Mouse (Mus musculus): ENCODE measurements around the gene Ampd2.
A peak's percentile ranks its signal among the peaks of the same experiment; 100 is the strongest.

Ampd2 gene

DNA sequence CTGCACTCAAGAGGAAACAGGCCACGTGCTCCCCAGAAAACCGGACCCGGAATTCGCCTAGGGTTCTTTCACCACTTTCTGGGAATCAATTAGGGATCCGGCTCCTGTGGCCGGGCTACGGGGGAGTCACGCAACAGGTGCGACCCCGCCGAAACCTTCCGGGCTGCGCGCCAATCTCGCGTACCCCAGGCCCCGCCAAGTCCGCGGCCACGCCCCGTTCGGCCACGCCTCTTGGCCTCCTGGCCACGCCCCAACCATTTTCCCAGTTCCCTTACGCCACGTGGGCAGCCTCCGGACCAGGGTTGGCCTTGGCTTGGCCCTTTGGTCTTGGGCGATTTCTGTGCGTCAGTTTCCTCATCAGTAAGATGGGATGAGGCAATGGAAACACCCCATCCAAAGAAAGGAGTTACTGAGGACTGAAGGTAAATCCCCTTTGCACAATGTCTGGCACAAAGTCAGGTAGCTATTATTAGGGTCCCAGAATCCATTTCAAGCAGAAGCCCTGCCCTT is at the start of gene Ampd2:
Gene Ampd2, minus strand, starts transcription at position 182 of the 510 bp plus-strand sequence.
- DNase-seq (ENCODE audit: low read depth, low spot score): peak; percentile 68

DNA sequence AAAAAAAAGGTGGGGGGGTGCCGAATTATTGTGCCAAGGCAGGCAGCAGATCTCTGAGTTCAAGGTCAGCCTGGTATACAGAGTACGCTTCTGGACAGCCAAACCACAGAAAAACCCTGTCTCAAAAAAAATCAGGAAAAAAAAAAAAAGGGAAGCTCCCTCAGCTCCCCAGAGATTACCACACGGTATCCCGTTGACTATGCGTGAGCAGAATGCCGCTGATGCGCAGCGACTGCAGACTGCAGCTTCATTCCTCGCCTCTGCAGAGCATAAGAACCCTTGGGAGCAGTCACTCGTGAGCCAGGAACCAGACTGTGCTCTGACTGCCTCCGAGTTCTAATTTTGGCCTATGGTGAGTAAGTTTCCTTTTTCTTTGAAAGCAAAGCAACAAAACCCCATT is 48.2 kb upstream of the Ampd2 start:
- DNase-seq (ENCODE audit: low read depth, low spot score): no peak

DNA sequence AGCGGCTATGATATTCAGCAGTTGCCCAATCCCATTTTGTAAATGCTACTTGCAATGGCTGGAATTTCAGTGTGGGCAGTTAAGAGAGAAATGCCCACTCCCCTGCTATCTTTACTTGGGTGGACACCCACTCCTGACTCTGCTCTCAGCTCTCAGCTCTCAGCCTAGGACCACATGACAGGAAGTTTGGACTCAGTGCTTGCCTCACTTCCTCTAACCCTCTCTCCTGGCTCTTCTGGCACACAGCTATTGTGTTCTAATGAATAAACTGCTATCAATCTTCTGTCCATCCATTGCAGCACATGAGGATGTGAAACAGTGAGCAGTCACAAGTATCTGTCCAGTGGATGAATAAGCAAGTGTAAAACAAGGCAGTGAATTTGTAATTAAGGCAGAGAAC is 46.0 kb upstream of the Ampd2 start:
- no peak for DNase-seq (ENCODE audit: low read depth, low spot score)

DNA sequence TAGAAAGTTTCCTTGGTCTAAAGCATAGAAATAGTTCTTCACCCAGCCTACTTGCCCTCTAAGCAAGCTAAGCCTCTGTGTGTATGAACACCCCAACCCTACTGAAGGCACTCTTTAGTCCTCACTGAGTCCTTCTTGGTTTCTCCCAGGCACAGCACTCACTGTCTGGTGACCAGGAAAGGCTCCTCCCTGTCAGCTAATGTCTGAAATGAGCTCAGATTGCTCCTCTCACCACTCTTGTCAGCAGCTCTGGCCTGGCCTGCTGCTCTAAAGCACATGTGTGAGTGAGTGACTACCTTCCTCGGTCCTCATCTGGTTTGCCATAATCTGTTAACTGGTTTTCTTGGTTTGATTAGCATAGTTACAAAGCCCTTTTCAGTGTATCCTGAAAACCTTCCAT is 45.4 kb upstream of the Ampd2 start:
- DNase-seq (ENCODE audit: low read depth, low spot score): no peak

DNA sequence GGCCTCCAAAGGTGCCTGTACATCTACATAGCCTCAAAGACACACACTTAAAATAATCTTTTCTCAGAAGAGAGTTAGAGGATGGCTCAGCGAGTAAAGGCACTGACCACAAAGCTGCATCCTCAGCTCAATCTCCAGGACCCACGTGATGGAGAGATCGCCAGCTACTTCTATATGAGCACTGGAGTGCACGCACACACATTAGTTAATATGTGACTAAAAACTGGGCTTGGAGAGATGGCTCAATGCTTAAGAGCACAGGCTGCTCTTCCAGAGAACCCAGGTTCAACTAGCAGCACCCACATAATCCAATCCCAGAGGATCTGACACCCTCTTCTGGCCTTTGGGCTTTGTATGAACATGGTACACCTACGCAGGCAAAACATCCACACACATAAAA is 44.8 kb upstream of the Ampd2 start:
- no peak for DNase-seq (ENCODE audit: low read depth, low spot score)

DNA sequence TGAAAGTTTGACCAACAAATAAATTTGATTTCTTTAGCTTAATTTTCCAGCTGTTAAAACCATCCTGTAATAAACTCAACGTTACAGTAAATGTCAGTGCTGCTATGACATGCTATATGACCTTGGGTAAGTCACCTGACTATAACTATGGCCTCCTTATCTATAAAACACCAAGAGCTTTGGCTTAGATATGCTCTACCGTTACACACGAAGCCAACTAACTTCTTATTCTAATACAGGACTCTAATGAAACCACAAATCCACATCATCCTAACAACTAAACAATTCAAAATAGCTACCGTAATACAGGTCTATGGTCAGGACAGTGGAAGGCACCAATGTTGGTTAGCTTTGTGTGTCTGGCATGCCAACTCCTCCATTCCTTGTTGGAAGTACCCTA is 43.4 kb upstream of the Ampd2 start:
- DNase-seq (ENCODE audit: low read depth, low spot score): no peak

DNA sequence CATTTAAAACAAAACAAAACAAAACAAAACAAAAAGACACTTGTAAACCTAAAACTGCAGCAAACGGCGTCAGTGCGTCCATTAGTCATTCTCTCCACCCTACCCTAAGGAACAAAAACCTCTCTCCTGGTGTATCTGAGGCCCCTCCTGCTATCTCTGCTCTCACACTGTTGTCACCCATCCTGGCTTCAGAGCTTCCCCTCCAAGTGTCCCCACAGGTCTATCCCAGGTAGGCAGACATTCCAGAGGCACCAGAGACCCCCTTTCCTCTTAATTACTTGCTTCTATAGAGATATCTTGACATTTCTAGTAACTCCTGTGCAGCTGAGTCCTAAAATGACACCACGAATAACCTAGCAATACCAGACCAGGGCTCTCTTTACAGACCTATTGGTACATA is 42.9 kb upstream of the Ampd2 start:
- DNase-seq (ENCODE audit: low read depth, low spot score): no peak

DNA sequence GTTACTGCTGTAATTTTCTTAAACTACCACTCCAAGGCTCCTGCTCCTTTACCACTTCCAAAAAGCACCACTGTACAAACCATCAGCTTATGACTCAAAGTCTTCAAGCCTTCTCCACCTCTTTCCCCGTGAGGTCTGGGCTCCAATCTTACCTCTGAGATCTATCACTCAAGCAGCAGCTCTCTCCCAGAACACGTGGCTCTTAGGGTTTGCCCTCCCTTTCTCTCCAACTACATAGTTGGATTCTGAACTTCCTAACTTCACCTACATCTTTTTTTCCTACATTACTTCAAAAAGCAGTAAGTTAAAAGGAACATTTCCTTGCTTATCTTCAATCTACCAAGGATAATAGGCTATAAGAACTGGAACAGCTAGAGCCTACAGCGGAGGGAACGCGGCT is 42.1 kb upstream of the Ampd2 start:
- no peak for DNase-seq (ENCODE audit: low read depth, low spot score)

DNA sequence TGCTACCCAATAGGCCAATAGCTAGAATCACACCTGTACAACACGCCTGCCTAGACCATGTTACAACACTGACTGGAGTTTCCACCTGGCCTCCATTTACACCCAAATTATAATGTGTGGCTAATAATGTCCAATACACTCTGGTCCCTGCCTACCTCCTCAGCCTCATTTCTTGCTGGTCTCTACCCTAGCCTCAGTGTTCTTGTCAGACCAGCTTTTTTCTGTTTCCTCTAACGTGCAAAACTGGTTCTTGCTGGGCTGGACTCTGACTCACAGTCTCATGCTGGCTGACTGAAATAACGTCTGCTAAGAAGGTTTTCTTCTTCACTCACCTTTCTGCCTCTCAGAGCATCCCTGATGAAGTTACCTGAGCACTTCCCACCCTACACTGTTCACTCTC is 39.9 kb upstream of the Ampd2 start:
- no peak for DNase-seq (ENCODE audit: low read depth, low spot score)

DNA sequence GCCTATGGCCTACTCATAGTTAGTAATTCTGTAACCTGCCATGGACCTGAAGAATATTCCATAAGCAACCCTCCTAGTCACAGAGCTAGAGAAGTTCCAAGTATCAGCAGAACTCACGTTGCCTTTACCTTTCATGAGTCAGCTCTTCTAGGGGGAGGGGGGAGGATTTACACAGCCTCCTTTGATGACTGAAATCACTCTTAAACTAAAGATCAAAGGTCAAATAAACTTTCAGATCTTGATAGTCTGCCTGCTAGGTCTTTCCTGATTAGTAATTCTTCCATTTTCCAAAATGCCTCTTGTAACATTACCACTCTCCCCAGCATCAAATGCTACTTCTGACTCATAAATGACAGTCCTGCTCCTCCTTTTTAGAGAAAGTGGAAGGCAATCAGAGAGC is 37.7 kb upstream of the Ampd2 start:
- no peak for DNase-seq (ENCODE audit: low read depth, low spot score)

DNA sequence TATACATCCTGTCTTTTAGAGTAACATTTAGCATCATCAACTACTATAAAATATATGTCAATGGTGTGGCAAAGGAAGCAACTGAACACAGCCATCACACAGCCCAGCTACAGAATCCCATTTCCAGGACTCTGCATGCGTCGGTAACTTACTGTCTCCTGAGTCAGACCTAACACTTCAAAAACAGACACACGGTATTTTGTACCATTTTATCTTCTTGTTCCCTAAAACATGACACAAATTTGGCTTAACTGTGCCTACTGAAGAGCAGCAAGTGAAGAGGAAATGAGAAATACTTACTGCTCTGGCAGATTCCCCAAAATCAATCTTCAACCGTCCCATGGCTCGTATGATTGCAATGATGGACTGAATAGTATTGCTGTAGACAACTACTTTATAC is 36.8 kb upstream of the Ampd2 start:
- DNase-seq (ENCODE audit: low read depth, low spot score): no peak

DNA sequence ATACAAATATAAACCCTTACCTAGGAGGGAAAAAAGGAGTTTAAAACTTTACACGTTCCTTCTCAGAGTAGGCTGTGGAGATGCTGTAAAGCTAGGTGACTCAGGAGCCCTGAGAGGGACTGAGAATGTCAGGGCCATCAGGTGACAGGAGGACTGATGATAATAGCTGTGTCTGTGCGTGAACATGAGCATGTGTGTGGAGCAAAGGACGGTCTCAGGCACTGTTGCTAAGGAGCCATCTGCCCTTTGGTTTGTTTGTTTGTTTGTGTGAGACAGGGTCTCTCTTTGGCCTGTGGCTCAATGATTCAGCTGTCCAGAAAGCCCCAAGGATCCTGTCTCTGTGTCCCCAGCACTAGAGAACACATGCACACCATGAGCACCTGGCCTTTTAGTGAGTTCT is 34.6 kb upstream of the Ampd2 start:
- DNase-seq (ENCODE audit: low read depth, low spot score): no peak

DNA sequence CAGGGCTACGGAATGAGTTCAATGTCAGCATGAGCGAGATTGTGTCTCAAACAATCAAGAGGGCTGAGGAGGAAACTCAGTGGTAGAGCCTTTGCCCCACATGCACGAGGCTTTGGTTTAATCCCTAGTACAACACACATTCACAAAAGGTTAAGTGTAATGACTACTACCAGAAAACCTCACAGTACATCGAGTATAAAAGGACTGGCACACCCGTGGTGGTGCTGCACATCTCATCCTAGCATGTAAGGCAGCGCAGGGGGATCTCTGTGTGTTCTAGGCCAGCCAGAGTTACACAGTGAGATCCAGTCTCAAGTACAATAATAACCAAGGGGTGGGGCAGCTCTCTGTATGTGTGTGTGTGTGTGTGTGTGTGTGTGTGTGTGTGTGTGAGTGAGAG is 31.0 kb upstream of the Ampd2 start:
- DNase-seq (ENCODE audit: low read depth, low spot score): no peak

DNA sequence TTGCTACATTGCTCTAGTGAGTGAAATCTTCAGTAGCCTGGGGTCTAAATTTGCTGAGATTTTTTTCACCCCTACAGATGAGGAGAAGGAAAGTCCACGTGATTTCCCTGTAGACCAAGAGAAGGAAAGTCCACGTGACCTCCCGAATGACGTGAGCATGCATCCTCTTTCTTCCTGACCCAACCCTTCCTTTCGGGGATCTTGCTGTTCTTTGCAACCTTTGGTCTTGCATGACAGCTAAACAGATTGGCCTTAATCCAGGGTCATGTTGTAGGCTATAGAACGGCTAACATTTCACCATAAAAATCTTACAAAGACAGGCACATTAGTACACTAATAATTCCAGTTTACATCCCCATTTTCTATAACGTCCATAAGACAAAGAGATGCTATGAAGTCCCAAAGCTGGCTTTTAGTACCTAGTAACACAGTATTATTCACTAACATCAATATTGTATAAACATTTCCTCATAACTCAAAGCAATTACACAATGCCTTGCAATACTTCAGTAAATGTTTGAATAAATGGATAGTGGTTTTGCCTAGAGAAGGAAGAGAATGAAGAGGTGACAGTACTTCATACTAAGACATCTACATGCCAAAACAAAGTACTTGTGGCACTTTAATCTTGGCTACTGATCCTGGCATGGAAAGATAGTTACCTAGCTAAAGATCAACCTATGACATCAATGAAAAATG is 27.3 kb upstream of the Ampd2 start:
- no peak for DNase-seq (ENCODE audit: low read depth, low spot score)

DNA sequence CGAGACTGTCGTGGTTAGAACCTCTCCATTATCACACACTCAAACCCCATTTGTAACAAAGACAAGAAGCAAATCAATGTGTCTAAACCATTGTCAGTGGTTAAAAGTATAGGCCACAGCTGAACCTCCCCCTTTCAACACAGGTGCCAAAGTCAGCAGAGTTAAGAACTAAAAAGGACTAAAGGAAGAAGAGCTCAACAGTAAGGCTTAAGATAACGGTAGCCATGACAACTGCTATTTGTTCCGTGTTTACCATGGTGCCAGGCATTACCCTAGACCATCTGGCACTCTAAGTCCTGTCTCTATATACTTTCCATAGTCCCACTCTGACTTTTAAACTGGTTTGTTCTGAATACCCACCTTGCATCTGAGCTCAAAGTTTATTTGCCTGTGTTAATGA is 26.2 kb upstream of the Ampd2 start:
- DNase-seq (ENCODE audit: low read depth, low spot score): no peak

DNA sequence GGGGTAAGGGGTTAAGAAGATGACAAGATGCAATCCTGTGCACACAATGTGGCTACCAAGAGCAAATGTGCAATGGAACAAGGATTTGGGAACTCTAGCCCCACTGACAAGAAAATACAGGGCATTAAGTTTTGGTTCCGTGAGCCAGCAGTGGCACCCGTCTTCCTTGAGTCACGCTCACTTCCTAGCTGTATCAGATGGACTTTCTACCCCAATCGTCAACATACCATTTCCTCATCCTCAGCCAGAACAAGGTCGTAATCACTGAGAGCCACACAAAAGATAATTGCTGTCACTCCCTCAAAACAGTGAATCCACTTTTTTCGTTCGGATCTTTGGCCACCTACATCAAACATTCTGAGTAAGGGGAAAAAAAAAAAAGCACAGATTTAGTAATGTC is 25.8 kb upstream of the Ampd2 start:
- DNase-seq (ENCODE audit: low read depth, low spot score): no peak

DNA sequence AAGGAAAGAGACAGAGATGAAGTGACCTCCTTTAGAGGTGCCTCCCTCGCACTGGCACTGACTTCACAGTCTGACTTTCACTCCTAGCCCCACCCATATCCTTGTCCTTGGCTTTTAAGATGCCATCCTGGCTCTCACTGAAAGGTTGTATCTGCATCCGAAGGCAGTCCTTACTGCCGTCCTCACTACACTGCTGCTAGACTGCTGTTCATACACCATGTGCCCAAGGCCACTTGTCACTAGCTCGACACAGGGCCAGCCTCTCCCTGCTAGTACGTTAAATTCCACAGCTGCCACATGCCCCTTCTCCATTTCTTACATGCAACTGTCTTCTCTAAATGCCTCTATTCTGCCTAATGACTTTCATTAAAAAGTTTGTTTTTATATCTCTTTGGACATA is 24.9 kb upstream of the Ampd2 start:
- DNase-seq (ENCODE audit: low read depth, low spot score): no peak

DNA sequence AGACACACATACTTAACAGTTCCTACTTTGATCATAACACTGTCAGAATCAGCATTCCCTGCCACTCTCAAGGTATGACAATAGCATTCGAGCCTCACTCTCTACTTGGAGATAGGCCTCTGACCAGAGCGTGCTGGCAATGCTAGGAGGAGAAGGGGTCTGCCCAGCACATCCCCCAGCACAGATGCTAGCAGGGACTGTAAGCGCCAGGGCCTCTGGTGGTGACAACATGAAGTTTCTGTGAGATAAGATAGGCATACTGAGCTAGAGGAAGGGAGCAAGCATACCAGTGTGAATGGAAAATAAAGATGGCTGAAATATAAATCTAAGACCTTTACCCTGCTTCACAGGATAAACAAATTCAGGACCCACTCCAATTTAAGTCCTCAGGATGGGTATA is 18.8 kb upstream of the Ampd2 start:
- no peak for DNase-seq (ENCODE audit: low read depth, low spot score)

DNA sequence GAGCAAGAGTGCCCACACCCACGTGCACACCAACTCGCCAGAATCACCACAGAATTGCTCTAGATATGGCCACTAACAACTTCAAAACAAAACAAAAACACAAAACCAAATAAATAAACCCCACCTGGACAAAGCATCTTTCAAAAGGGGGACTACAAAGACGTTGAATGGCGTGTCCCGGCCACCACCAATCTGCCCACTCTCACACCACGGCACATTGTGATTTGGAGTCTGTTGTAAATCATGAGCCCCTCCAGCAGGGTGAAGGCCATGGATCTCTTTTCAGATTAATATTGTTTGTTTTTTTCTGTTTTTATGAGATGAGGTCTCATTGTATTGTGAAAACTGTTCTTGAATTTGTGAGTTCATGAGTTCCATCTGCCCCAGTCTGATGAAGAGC is 15.6 kb upstream of the Ampd2 start:
- DNase-seq (ENCODE audit: low read depth, low spot score): no peak

DNA sequence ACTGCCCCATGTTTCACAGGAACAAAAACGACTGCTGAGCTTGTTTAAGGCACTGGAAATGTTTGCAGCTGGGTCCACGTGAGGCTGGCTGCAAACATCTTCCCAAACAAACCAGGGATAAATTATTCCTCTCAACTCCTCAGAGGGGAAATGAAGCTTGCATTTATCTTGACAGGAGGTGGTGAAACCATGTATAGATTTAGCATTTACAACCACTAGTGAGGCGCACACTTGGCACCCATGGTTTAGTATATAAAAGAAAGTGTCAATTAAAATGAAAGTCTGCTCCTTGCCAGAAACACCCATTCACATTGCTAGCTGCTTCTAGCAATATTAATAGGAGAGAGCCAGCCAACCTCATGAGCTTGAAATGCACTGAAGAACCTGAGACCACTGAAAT is 15.1 kb upstream of the Ampd2 start:
- DNase-seq (ENCODE audit: low read depth, low spot score): no peak

DNA sequence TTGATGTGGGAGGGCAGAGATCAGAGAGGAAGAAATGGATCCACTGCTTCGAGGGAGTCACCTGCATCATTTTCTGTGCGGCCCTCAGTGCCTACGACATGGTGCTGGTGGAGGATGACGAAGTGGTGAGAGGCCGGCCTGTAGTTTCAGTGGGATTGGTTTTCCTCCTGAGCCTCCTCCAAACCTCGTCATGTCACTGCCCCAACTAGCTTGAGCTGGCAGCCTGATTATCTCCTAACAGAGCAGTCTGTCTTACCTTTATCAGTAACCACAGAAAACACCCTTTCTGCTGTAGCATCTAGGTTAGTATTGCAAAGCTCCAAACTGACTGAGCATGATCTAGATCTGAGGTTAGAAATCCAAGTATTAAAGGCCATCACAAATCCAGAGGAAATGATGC is 11.9 kb upstream of the Ampd2 start:
- DNase-seq (ENCODE audit: low read depth, low spot score): no peak

DNA sequence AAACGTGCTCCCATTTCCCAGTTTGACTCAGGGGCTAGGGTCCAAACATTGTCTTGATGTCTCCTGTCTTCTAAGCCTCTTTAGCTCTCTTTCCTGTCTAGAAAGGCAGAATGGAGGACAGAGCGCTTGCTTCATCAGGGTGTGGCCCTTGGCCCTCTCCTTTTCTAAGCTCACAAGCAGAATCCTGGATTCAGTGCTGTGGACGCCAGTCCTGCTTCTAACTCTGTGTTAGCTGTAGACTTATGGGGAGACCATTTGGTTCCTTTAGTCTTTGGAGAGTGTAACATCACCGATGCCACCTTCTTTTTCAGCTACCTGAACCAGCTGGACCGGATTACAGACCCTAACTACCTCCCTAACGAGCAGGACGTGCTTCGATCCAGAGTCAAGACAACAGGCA is 11.2 kb upstream of the Ampd2 start:
- DNase-seq (ENCODE audit: low read depth, low spot score): no peak

DNA sequence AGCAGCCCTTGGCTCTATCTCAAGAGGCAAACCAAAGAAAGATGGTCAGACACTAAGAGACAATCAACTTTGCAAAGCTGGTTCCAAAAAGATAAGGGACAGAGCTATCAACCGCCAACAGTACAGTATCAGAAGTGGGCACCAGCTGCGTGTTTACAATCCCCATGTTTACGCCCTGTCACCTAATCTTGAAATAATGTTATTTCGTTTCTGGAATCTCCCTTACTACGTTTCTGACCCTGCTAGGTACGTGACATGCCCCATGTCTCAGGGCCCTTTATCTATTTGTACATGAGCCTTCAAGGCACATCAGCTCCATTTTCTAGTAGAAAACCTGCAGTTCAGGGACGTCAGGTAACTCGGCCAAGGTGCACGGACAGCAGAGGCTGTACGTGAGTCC is 10.3 kb upstream of the Ampd2 start:
- DNase-seq (ENCODE audit: low read depth, low spot score): no peak

DNA sequence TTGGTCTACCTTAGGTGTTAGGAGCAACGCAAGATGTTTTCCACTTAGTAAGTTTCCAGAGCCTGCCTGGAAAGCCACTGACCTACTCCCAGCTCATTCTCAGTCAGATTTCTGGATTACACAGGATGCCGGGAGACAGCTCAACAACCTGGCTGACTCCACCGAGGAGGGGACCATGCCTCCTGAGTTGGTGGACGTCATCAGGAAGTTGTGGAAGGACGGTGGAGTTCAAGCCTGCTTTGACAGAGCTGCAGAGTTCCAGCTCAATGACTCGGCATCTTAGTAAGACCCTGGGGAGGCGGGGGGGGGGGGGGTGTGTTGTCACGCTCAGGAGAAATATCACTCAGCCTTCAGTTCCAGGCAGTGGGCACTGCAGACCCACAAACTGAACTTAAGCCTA is 9.8 kb upstream of the Ampd2 start:
- no peak for DNase-seq (ENCODE audit: low read depth, low spot score)

Measured in WW6 (cell line).